Mouse (Mus musculus) CH12.LX (cell line): Measurements from ENCODE around the gene Zc3h18. TPM values are rescaled to one million over a fixed set of nuclear protein-coding genes. Genes with fewer than 3 reads are reported as not detected.
A peak's percentile ranks its signal among the peaks of the same experiment; 100 is the strongest.

ENCODE experiments used
- DNase-seq: peaks from one replicate; pipeline ENCODE4 v3.0.0-alpha.2; 2013; ENCODE audit errors: extremely low read depth
- H3K27ac ChIP-seq: 2 replicates; pipeline ENCODE4 v1.5.1; 2012; ENCODE audit warnings: low read depth, mild to moderate bottlenecking, control low read depth, moderate library complexity; ENCODE audit not compliant: insufficient read depth
- H3K27me3 ChIP-seq: replicated peaks from 2 replicates; pipeline ENCODE3; 2012; ENCODE audit warnings: inconsistent platforms
- H3K36me3 ChIP-seq, 2 experiments: replicated peaks in 1 of 2; 2 replicates each; pipeline versions ENCODE3 to v1.6.1; 2012; ENCODE audit warnings: inconsistent platforms in 1 of 2, low read length in 1 of 2, mild to moderate bottlenecking in 1 of 2, mixed read lengths in 1 of 2, moderate library complexity in 1 of 2; ENCODE audit not compliant: control insufficient read depth in 1 of 2, insufficient read depth in 1 of 2
- H3K4me1 ChIP-seq, 2 experiments: 2 replicates each; pipeline ENCODE4 v1.6.1; 2012; ENCODE audit warnings: inconsistent platforms in 1 of 2, moderate library complexity in 1 of 2; ENCODE audit not compliant: insufficient read depth in 2 of 2, control insufficient read depth in 1 of 2
- H3K4me2 ChIP-seq: 2 replicates; pipeline ENCODE4 v1.6.1; 2012; ENCODE audit warnings: low read depth, mild to moderate bottlenecking, control low read depth; ENCODE audit not compliant: poor library complexity, insufficient read depth, severe bottlenecking
- H3K4me3 ChIP-seq, 3 experiments: fragments of 150-350 bp in 1 of 3; sonication (generic) in 1 of 3; replicated peaks in 1 of 3; 2 replicates each; pipeline versions ENCODE3 to v1.5.1; 2011 to 2012; ENCODE audit warnings: low read depth in 2 of 3, low read length in 2 of 3, mild to moderate bottlenecking in 2 of 3, moderate library complexity in 2 of 3, control low read depth in 1 of 3, improper control_type of control experiment in 1 of 3, inconsistent platforms in 1 of 3, mixed read lengths in 1 of 3; ENCODE audit not compliant: poor library complexity in 1 of 3
- H3K79me2 ChIP-seq: replicated peaks from 2 replicates; pipeline ENCODE4 v1.6.1; 2012; ENCODE audit warnings: mild to moderate bottlenecking, moderate library complexity; ENCODE audit not compliant: control insufficient read depth, poor library complexity, insufficient read depth, severe bottlenecking; ENCODE audit errors: extremely low read depth
- H3K9ac ChIP-seq: 2 replicates; pipeline ENCODE4 v1.6.1; 2012; ENCODE audit warnings: low read depth, mild to moderate bottlenecking, control low read depth, moderate library complexity; ENCODE audit not compliant: insufficient read depth
- H3K9me3 ChIP-seq: replicated peaks from 2 replicates; pipeline ENCODE3; 2012; ENCODE audit warnings: low read length, inconsistent platforms, mixed read lengths
- BHLHE40 ChIP-seq: IDR thresholded peaks from 2 replicates; pipeline ENCODE4 v1.6.1; 2011; ENCODE audit warnings: mild to moderate bottlenecking, low read depth, low read length, improper control_type of control experiment
- CTCF ChIP-seq, 2 experiments: IDR thresholded peaks in 1 of 2; conservative IDR thresholded peaks in 1 of 2; 2 replicates each; pipeline ENCODE4 v1.5.1; 2011 to 2012; ENCODE audit warnings: low read depth in 2 of 2, low read length in 2 of 2, improper control_type of control experiment in 1 of 2, inconsistent platforms in 1 of 2, mild to moderate bottlenecking in 1 of 2, moderate library complexity in 1 of 2
- E2F4 ChIP-seq: IDR thresholded peaks from 2 replicates; pipeline ENCODE4 v1.6.1; 2011; ENCODE audit warnings: low read depth, low read length, improper control_type of control experiment; ENCODE audit not compliant: insufficient replicate concordance
- EP300 ChIP-seq: IDR thresholded peaks from 2 replicates; pipeline ENCODE4 v1.6.1; 2011; ENCODE audit warnings: low read length, improper control_type of control experiment
- HCFC1 ChIP-seq: IDR thresholded peaks from 2 replicates; pipeline ENCODE4 v1.6.1; 2012; ENCODE audit warnings: low read depth, mild to moderate bottlenecking, inconsistent platforms, low read length, improper control_type of control experiment
- IRF4 ChIP-seq: IDR thresholded peaks from 2 replicates; pipeline ENCODE4 v1.6.1; 2014; ENCODE audit warnings: low read depth, mild to moderate bottlenecking, inconsistent platforms, low read length, improper control_type of control experiment
- JUND ChIP-seq: conservative IDR thresholded peaks from 2 replicates; pipeline ENCODE4 v1.6.1; 2011; ENCODE audit warnings: low read depth, low read length, improper control_type of control experiment
- KAT2A ChIP-seq: IDR thresholded peaks from 2 replicates; pipeline ENCODE4 v1.6.1; 2012; ENCODE audit warnings: low read length, improper control_type of control experiment, inconsistent platforms; ENCODE audit not compliant: insufficient replicate concordance
- MAFK ChIP-seq: IDR thresholded peaks from 2 replicates; pipeline ENCODE4 v1.6.1; 2011; ENCODE audit warnings: low read length, improper control_type of control experiment; ENCODE audit not compliant: insufficient replicate concordance
- MEF2A ChIP-seq: IDR thresholded peaks from 2 replicates; pipeline ENCODE4 v1.6.1; 2014; ENCODE audit warnings: low read depth, mild to moderate bottlenecking, inconsistent platforms, low read length, improper control_type of control experiment, borderline replicate concordance
- NRF1 ChIP-seq: IDR thresholded peaks from 2 replicates; pipeline ENCODE4 v1.6.1; 2014; ENCODE audit warnings: low read depth, mild to moderate bottlenecking, inconsistent platforms, low read length, improper control_type of control experiment, moderate library complexity
- PAX5 ChIP-seq: IDR thresholded peaks from 2 replicates; pipeline ENCODE4 v1.6.1; 2012; ENCODE audit warnings: low read length, inconsistent platforms, mixed read lengths
- POLR2AphosphoS2 ChIP-seq: IDR thresholded peaks from 2 replicates; pipeline ENCODE4 v1.6.1; 2011; ENCODE audit warnings: low read depth, low read length, improper control_type of control experiment
- RAD21 ChIP-seq: IDR thresholded peaks from 2 replicates; pipeline ENCODE4 v1.6.1; 2011; ENCODE audit warnings: low read depth, mild to moderate bottlenecking, low read length, improper control_type of control experiment, moderate library complexity
- SMC3 ChIP-seq: IDR thresholded peaks from 2 replicates; pipeline ENCODE4 v1.6.1; 2011; ENCODE audit warnings: low read depth, low read length, improper control_type of control experiment
- TBP ChIP-seq: conservative IDR thresholded peaks from 2 replicates; pipeline ENCODE4 v1.6.1; 2011; ENCODE audit warnings: low read depth, low read length, improper control_type of control experiment
- TCF12 ChIP-seq: IDR thresholded peaks from 2 replicates; pipeline ENCODE4 v1.6.1; 2014; ENCODE audit warnings: low read depth, mild to moderate bottlenecking, inconsistent platforms, low read length, improper control_type of control experiment
- USF1 ChIP-seq: IDR thresholded peaks from 2 replicates; pipeline ENCODE4 v1.6.1; 2014; ENCODE audit warnings: low read depth, mild to moderate bottlenecking, inconsistent platforms, low read length, improper control_type of control experiment
- ZMIZ1 ChIP-seq: IDR thresholded peaks from 2 replicates; pipeline ENCODE4 v1.6.1; 2012; ENCODE audit warnings: low read depth, mild to moderate bottlenecking, inconsistent platforms, low read length, improper control_type of control experiment
- dilution Hi-C: fragments of 300-500 bp; cut with MboI; formaldehyde crosslinking; loops from 2 replicates; pipeline ENCODE4 v1.14.3; 2020; ENCODE audit warnings: low sequenced_read_pairs; ENCODE audit not compliant: extremely low pct_unique_long_range_greater_than_20kb, extremely low pct_ligation_motif_present
- in situ Hi-C: fragments of 300-500 bp; cut with MboI; formaldehyde crosslinking; loops from 3 replicates; pipeline ENCODE4 v1.14.3; 2019; ENCODE audit warnings: low sequenced_read_pairs, low pct_ligation_motif_present, low pct_unique_long_range_greater_than_20kb, mixed read lengths
- polyA plus RNA-seq: library from polyadenylated mRNA; unstranded; fragments of >175 nt; gene quantifications from 2 replicates; pipeline ENCODE4 v1.2.1, GENCODE M21; 2012; ENCODE audit warnings: low read depth; ENCODE audit not compliant: insufficient read length
- total RNA-seq, 2 experiments: library from RNA; depleted of rRNA; stranded (reverse); fragments of 300-350 nt in 1 of 2; fragments of >200 nt in 1 of 2; gene quantifications; 2 replicates each; pipeline ENCODE4 v1.2.3; 2012 to 2014

Zc3h18 gene
- total and polyA plus RNA-seq, 3 experiments = 34.6 to 83.0 (median 58.5) TPM

DNA sequence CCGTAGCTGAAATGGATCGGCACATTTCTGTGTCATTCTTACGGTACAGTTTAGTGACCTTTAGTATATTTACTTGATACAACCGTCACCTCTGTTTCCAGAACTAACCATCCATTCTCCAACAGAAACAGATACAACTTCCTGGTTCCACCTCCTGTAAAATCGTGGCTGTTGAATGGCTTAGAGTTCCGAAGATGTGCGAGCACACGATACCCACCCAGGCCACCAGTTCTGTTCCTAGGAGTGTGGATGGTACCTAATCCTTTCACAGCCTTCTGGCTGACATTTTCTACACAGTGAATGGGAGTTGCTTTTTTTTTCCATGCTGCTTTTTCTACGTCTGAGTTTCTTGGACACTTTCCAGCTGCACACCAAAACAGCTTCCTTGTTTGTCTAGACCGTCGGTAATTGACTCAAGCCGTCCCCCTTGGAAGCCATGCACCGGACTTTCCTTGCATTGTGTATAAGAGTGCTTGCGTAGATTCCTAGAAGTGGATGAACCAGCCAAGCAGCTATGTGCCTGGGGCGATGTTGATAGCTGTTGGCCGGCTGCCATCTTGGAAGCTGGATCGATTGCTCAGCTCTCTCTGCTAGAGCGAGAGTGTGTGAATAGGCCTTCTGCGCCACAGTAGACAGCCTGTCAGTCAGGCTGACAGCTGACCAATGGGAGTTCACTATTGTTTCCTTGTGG is 67.8 kb downstream of the Zc3h18 start (continued):
- TF ChIP-seq MAFK = no peak
- TF ChIP-seq USF1 = no peak
- TF ChIP-seq IRF4 = peak; percentile 34; the same call in 1 of the 2 replicates
- no peak for TF ChIP-seq EP300
- TF ChIP-seq POLR2AphosphoS2 = no peak
- no peak for TF ChIP-seq E2F4
- no peak for TF ChIP-seq PAX5
- peak; percentile 76 for TF ChIP-seq TBP
- TF ChIP-seq CTCF (conservative IDR thresholded peaks at IDR 0.05 in 1 of 2, IDR thresholded peaks at IDR 0.05 in 1 of 2; ENCODE audit: low read depth in 2 of 2, low read length in 2 of 2) = no peak
- no peak for TF ChIP-seq KAT2A

GRCm38 (mm10) chr8:122445203-122445602 is 68.8 kb downstream of the Zc3h18 start:
- Histone ChIP-seq H3K4me2 (0 out of 2 replicates have a peak overlapping the region, but pooled peaks have one; percentile 69), H3K79me2 (no peaks in the 10 kb centered on the region), H3K36me3 (peaks cover 0 to 14% of the 10 kb centered on the region in 2 experiments), H3K4me1 (peaks cover 4 to 30% of the 10 kb centered on the region in 2 experiments; a peak in 3 of 4 replicates), H3K27ac (no peak overlapping the region), H3K27me3 (no peaks in the 10 kb centered on the region), H3K4me3 (no peak overlapping the region), H3K9ac (no peak overlapping the region), H3K9me3 (no peaks in the 10 kb centered on the region)
- in situ Hi-C loops (loop anchor here (25.0 kb wide), 1 partner anchor 858 kb away; the partner anchor contains the start of genes Fbxo31 and Map1lc3b), dilution Hi-C loops (no loop called here)
- no peak for TF ChIP-seq USF1
- no peak for TF ChIP-seq JUND
- TF ChIP-seq ZMIZ1 = no peak
- TF ChIP-seq TCF12 = no peak
- no peak for TF ChIP-seq MEF2A
- TF ChIP-seq CTCF (conservative IDR thresholded peaks at IDR 0.05 in 1 of 2, IDR thresholded peaks at IDR 0.05 in 1 of 2; ENCODE audit: low read depth in 2 of 2, low read length in 2 of 2) = peak in 1 of 2 experiments; percentile 35; a peak in 1 of 4 replicates
- TF ChIP-seq NRF1 = 0 out of 2 replicates have a peak, but pooled peaks have one; percentile 8
- TF ChIP-seq BHLHE40 = no peak
- peak; percentile 26 for TF ChIP-seq RAD21
- TF ChIP-seq HCFC1 = no peak
- no peak for TF ChIP-seq IRF4
- TF ChIP-seq SMC3 = peak; percentile 35
- no peak for DNase-seq
